Mouse (Mus musculus): ENCODE measurements around the gene Rad51b.

The Rad51b gene

GRCm38 (mm10) chr12:79838181-79838961 is 541.3 kb downstream of the Rad51b start:
- DNase-seq (ENCODE audit: low spot score in 2 of 2), result peak; percentile 48 to 64

- no peak for DNase-seq (ENCODE audit: low spot score in 2 of 2)
Measured at GRCm38 (mm10) chr12:79839096-79839941, 542.2 kb downstream of the Rad51b start.

DNA sequence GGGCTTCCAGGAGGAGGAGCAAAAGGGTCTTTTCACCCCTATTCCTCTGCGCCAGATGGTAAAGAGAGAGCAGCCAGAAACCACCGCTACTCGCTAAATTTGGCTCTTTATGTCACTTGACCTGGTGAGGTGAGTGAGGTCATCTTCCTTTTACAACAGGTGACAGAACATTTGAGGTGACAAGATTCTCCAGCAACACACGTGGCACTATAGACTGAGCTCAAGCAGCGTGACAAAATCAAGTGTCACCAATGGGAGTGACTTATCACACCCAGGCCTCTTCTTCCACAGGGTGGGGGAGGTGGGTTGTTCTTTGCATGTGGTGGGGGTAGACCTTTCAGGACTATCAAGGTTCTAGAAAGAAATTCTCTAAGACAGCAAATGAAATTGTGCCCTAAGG is 543.4 kb downstream of the Rad51b start:
- DNase-seq (ENCODE audit: low spot score in 2 of 2), result no peak

- no peak for DNase-seq (ENCODE audit: low spot score in 2 of 2)
Measured at GRCm38 (mm10) chr12:79841248-79841647, 544.2 kb downstream of the Rad51b start.

- peak; percentile 29 to 45 for DNase-seq (ENCODE audit: low spot score in 2 of 2)
Measured at GRCm38 (mm10) chr12:79842319-79842718, 545.2 kb downstream of the Rad51b start.

DNA sequence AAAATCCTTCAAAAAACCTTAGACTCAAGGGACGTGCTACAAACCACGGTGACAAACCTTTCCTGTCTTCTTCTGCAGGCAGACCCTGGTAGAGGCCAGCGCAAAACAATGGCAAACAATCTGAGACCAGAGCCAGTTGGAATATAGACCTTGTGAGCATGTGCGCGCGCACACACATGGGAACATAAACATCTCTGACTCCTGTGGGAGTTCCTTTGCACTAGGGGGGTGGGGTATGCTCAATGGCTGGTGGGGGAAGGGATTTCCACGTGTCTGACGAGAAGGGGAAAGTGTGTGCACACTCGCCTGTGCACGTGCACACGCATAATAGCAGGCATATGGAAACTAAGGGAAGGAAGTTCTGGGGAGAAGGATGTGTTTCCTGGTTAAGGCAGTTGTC is 545.9 kb downstream of the Rad51b start:
- no peak for DNase-seq (ENCODE audit: low spot score in 2 of 2)

DNA sequence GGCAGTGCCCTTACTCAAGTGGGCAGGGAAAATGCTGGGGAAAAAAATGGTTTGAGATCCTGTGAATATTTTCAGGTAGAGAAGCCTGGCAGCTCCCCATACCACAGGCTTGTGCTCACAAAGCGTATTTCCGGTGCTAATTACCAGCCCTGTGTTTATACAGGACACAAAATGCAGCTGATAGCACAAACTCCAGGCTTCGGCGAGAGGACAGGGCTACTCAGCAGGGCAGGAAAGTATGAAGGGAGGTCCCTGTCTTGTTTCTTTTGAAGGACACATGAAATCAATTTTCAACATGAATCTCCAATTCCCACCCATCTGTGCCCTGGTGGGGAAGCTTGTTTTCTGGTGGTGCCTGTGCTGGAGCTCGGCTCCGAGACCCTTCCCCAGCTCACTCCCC is 546.4 kb downstream of the Rad51b start:
- DNase-seq (ENCODE audit: low spot score in 2 of 2), result no peak

- DNase-seq (ENCODE audit: low spot score in 2 of 2), result no peak
Measured at GRCm38 (mm10) chr12:79846247-79847151, 549.4 kb downstream of the Rad51b start.

DNA sequence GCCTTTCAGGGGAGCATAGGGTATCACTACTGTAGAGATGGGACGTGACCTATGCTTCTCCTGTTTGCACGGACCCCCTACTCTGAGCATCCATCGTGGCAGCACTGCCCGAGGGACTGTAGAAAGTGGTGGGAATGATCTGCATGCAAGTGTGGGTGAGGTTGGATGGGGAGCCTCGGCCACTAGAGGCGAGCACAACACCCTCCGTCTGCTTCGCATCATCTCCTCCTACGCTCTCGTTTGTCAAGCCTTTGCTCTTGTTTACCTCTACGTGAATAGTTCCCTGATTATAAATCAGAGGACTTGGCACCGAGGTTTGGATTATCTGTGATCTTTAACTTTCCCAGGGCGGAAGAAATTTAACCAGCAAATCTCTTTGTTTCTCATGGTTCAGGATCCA is 551.5 kb downstream of the Rad51b start:
- no peak for DNase-seq (ENCODE audit: low spot score in 2 of 2)

DNA sequence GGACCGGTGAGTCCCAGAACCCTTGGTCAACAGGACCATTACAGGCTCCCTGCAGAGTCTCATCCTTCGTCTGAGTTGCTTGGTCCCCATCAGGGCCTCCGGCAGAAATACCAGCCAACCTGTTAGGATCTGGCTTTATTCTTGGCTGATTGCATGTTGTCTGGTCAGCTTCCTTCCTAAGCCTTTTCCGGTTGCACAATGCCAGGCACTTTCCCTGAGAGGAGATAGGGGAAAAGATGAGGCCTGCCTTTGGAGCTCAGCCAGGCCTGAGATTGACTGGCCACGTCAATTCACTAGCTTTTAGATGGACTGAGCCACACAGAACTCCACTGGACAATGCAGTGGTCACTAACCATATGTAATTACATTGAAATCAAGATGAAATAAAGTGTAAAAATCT is 552.9 kb downstream of the Rad51b start:
- no peak for DNase-seq (ENCODE audit: low spot score in 2 of 2)

- DNase-seq (ENCODE audit: low spot score in 2 of 2), result no peak
Measured at GRCm38 (mm10) chr12:79851898-79852297, 554.8 kb downstream of the Rad51b start.

DNA sequence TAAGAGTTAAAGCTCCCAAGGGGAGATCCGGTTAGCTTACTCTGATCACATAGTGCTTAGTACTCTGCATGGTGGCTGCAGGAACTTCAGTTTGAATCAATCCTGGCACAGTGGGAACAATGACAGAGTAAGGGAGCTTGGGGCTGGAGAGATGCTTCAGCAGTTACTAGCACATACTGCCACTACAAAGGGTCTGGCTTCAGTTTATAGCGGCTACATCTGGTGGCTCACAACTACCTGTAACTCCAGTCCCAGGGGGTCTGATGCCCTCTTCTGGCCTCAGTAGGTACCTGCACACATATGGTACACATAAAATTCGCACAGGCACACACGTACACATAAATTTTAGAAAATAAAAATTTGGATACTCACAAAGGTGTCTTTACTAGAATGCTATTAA is 555.5 kb downstream of the Rad51b start:
- no peak for DNase-seq (ENCODE audit: low spot score in 2 of 2)

GRCm38 (mm10) chr12:79853901-79854490 is 556.9 kb downstream of the Rad51b start:
- no peak for DNase-seq (ENCODE audit: low spot score in 2 of 2)

DNA sequence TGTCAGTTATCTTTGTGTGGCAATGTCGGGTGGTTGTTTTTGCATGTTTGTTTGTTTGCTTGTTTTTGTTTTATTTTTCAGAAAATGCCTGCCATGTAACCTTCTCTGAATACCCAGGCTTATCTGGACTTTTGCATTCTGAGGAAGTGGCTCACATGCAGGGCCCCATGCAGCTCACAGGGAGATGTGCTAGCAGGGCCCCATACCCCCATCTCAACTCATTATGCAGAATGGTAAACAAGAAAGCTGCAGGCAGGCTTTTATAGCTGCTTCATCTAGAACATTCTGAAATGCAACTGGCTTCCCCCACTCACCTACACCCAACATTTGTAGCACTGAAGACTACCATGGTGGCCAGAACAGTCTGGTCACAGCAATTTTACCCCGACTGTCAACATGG is 557.4 kb downstream of the Rad51b start:
- no peak for DNase-seq (ENCODE audit: low spot score in 2 of 2)

DNA sequence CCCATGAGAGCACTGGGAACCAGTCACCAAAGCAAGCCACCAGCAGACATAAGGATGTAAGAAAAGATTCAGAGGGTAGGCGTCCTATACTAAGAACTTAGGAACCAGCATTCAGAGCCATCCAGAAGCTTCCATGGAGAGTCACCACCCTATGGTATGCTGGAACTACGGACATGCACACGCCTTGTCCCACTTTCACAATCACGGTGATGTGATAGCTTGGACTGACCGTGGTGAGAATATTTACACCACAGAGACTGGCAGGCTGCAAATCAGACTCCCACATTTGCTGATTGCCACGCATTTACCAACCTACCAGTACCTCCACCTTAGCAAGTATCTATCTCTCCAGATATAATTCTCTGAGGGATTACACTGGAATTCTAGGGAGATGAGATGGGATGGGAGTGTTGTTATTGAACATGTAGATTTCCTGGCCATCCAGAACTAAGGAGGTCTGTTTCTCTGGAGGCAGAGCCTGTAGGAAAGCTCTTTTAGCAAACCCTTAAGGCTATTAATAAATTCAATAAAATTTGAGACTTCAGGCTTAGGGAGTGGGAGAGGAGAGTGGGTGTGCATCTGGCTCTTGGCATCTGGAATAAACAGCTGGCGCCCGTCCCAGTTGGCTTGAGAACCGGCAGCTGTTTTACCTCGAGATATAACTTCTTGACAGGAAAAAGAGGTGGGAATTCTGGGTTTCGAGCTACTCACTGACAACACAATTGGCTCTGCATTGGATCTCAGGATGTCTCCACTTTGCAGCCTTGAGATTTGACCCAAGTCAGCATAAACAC is 559.2 kb downstream of the Rad51b start:
- DNase-seq (ENCODE audit: low spot score in 2 of 2), result no peak

- no peak for DNase-seq (ENCODE audit: low spot score in 2 of 2)
Measured at GRCm38 (mm10) chr12:79857704-79858103, 560.6 kb downstream of the Rad51b start.

GRCm38 (mm10) chr12:79858336-79858735 is 561.3 kb downstream of the Rad51b start:
- no peak for DNase-seq (ENCODE audit: low spot score in 2 of 2)

- DNase-seq (ENCODE audit: low spot score in 2 of 2), result no peak
Measured at GRCm38 (mm10) chr12:79859354-79860247, 562.5 kb downstream of the Rad51b start.

DNA sequence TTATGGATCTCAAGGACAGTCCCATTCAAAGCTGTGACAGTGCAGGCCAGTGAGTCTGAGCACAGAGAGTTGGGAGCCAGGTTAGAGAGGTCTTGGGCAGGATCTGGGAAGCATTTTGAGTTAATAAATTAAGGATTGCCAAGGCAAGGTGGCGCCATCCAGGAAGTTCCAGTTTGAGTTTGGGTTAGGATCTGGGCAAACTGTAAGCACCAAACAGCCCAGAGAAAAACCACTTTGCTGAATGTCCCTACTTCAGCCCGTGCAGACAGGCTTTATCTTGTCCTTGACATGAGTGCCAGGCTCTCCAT is 563.1 kb downstream of the Rad51b start:
- no peak for DNase-seq (ENCODE audit: low spot score in 2 of 2)
